Mouse (Mus musculus) megakaryocyte, embryonic 14.5 days (primary cell): ENCODE measurements around the gene Hrasls5. TPM values are rescaled to one million over a fixed set of nuclear protein-coding genes. Genes with fewer than 3 reads are reported as not detected.

ENCODE experiments used
- H3K27me3 ChIP-seq: replicated peaks from 2 replicates; pipeline ENCODE3; 2012; ENCODE audit warnings: inconsistent platforms
- H3K36me3 ChIP-seq: replicated peaks from 2 replicates; pipeline ENCODE3; 2012; ENCODE audit warnings: low read length, inconsistent platforms, mixed read lengths
- H3K4me1 ChIP-seq: 2 replicates; pipeline ENCODE4 v1.6.1; 2012; ENCODE audit warnings: inconsistent platforms
- H3K4me3 ChIP-seq: replicated peaks from 2 replicates; pipeline ENCODE3; 2012; ENCODE audit warnings: moderate library complexity, mild to moderate bottlenecking, inconsistent platforms
- H3K9me3 ChIP-seq: 2 replicates; pipeline ENCODE4 v1.6.1; 2012; ENCODE audit warnings: inconsistent platforms
- FLI1 ChIP-seq: IDR thresholded peaks from 2 replicates; pipeline ENCODE4 v1.6.1; 2012; ENCODE audit warnings: low read length, inconsistent platforms, mixed read lengths
- GATA1 ChIP-seq: IDR thresholded peaks from 3 replicates; pipeline ENCODE4 v1.6.1; 2012; ENCODE audit warnings: mixed read lengths, low read length, inconsistent platforms, borderline replicate concordance
- polyA plus RNA-seq: library from polyadenylated mRNA; stranded (reverse); fragments of >175 nt; gene quantifications from 2 replicates; pipeline ENCODE4 v1.2.3, GENCODE M21; 2012; ENCODE audit warnings: low replicate concordance; ENCODE audit not compliant: insufficient read depth

The Hrasls5 gene
- polyA plus RNA-seq, 1 experiment = 0.26 TPM

DNA sequence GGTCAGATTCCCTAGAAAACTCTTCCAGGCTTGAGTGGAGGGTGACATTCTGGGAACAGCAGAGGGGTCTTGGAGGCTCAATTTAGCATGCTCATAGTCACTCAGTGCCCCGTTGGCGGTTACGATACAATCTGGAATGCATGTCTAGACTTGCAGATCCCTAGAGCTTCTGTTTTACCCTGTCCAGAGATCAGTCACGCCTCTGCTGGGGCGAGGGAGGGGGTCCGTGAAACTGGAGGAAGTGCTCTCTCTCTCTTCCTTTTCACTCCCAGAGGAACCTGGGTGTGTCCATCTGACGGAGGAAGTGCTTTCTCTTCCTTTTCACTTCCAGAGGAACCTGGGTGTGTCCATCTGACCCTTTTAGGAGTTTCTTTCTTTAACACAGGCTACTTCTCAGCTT lies 29.2 kb upstream of the Hrasls5 start:
- Histone ChIP-seq H3K27me3 (no peaks in the 10 kb centered on the region), H3K4me3 (no peak overlapping the region), H3K4me1 (peaks cover 65% of the 10 kb centered on the region), H3K36me3 (peaks cover 97% of the 10 kb centered on the region), H3K9me3 (peaks cover 14% of the 10 kb centered on the region)
- no peak for TF ChIP-seq FLI1
- TF ChIP-seq GATA1 = no peak

DNA sequence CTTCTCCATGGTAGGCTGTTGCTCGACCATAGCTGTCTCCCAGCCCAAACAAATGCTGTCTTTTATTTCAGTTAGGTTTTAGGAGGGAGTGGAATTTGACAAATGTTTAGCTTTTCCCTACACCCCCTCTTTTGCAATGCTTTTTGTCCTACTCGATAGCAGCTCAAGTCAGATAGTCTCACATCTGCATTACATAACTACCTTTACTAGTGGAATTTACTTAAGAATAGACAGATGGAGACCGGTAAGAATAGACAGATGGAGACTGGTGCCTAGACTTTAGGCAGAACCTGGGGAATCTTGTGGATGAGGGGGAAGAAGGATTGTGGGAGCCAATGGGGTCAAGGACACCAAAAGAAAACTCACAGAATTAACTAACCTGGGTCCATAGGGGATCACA lies 28.7 kb upstream of the Hrasls5 start:
- peaks cover 19% of the 10 kb centered on the region for H3K9me3 ChIP-seq
- no peaks in the 10 kb centered on the region for H3K27me3 ChIP-seq
- H3K4me1 ChIP-seq = peaks cover 61% of the 10 kb centered on the region
- no peak for TF ChIP-seq GATA1
- H3K4me3 ChIP-seq = no peak overlapping the region
- peaks cover 97% of the 10 kb centered on the region for H3K36me3 ChIP-seq

GRCm38 (mm10) chr19:7585279-7585678 lies 27.1 kb upstream of the Hrasls5 start:
- Histone ChIP-seq H3K4me3 (peak overlapping the region; percentile 42), H3K4me1 (peaks cover 47% of the 10 kb centered on the region), H3K36me3 (peaks cover 96% of the 10 kb centered on the region), H3K27me3 (no peaks in the 10 kb centered on the region), H3K9me3 (peaks cover 31% of the 10 kb centered on the region)
- TF ChIP-seq FLI1 (no peak), GATA1 (no peak)

GRCm38 (mm10) chr19:7585764-7586163 lies 26.6 kb upstream of the Hrasls5 start:
- Histone ChIP-seq H3K4me3 (no peak overlapping the region), H3K9me3 (peaks cover 34% of the 10 kb centered on the region), H3K36me3 (peaks cover 95% of the 10 kb centered on the region), H3K4me1 (peaks cover 46% of the 10 kb centered on the region), H3K27me3 (no peaks in the 10 kb centered on the region)
- TF ChIP-seq FLI1 = no peak
- TF ChIP-seq GATA1 = no peak

DNA sequence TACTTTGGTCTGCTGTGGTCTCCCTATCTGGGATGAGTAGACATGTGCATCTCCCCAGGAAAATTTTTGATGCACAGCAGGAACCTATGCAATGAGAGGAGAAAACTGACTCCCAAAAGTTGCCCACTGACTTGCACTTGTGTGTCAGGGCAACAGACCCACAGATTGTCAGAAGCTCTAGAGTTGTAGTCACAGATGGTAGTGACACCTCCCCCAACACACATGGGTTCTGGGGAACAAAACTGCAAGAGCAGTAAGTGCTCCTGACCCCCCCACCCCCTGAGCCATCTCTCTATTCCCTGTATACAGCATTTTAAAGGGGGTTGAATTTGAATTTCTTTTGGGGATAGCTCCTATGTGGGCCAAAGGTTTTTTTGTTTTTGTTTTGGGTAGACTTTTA lies 21.5 kb upstream of the Hrasls5 start:
- TF ChIP-seq FLI1 = no peak
- TF ChIP-seq GATA1 = no peak
- Histone ChIP-seq H3K4me3 (no peak overlapping the region), H3K4me1 (peaks cover 21% of the 10 kb centered on the region), H3K27me3 (peaks cover 3% of the 10 kb centered on the region), H3K9me3 (peaks cover 34% of the 10 kb centered on the region), H3K36me3 (peaks cover 50% of the 10 kb centered on the region)

DNA sequence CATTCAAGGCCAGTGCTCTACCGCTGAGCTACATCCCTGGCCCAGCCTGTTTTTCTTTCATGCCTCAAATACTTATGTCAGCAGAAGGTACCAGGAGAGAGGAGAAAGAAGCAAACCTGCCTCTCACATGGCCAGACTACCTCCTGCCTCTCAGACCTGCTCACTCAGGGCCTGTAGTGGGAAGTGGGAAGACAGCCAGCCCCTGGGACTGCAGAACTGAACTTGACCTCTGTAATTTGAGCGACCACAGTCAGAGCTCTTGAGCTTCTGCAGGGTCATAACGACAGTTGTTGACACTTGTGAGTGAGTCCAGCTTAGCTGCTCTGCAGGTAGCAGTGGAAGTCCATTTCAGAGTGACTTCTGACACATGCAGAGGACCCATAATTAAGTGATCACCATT lies 20.3 kb upstream of the Hrasls5 start:
- peaks cover 38% of the 10 kb centered on the region for H3K36me3 ChIP-seq
- H3K4me3 ChIP-seq = no peak overlapping the region
- peaks cover 3% of the 10 kb centered on the region for H3K27me3 ChIP-seq
- peaks cover 31% of the 10 kb centered on the region for H3K9me3 ChIP-seq
- H3K4me1 ChIP-seq = peaks cover 22% of the 10 kb centered on the region
- no peak for TF ChIP-seq FLI1
- TF ChIP-seq GATA1 = no peak

DNA sequence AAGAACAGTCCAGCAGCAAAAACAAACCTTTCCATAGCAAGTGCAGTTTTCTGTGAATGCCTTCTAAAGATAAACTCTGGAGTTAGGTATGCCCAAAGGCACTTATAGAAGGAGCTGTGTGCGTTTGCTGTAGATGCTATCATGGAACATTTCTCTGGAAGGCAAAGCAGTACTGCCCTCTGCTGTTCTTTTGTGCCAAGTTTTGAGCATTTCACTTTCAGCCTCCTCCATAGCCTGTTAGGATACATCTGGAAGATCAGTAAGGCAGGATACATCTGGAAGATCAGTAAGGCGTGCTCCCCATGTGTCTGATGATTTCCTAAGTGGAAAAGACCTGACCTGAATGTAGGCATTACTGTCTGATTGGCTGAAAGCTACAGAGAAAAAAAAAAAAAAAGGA lies 16.8 kb upstream of the Hrasls5 start:
- Histone ChIP-seq H3K36me3 (peaks cover 4% of the 10 kb centered on the region), H3K27me3 (peaks cover 25% of the 10 kb centered on the region), H3K4me3 (no peak overlapping the region), H3K4me1 (peaks cover 23% of the 10 kb centered on the region), H3K9me3 (0 out of 2 replicates have a peak, but pooled peaks cover under 1% of the 10 kb centered on the region)
- TF ChIP-seq GATA1 = no peak
- TF ChIP-seq FLI1 = no peak

DNA sequence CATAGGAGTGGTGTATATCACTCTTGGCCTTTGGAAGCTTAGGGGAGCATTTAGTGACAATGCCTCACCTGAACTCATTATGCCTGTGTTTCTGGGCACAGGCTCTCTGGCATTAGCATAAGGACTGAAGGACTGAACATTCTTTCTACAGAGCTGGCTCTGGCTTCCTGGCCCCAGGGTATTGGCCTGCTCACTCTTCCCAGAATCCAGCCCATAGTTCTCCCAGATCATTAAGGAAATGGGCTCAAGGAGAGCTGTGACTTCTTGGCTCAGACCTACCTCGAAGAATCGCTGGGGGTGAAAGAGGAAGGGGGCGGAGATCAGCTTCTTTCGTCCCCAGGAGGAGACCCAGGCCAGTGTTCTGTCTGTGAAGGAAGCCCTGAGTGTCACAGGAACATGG lies 13.9 kb upstream of the Hrasls5 start:
- H3K27me3 ChIP-seq = peaks cover 45% of the 10 kb centered on the region
- H3K9me3 ChIP-seq = no peaks in the 10 kb centered on the region
- peaks cover 20% of the 10 kb centered on the region for H3K4me1 ChIP-seq
- no peaks in the 10 kb centered on the region for H3K36me3 ChIP-seq
- TF ChIP-seq GATA1 (no peak), FLI1 (no peak)
- H3K4me3 ChIP-seq = no peak overlapping the region

- H3K36me3 ChIP-seq = no peaks in the 10 kb centered on the region
- H3K4me1 ChIP-seq = peaks cover 28% of the 10 kb centered on the region
- no peak for TF ChIP-seq FLI1
- no peak for TF ChIP-seq GATA1
- H3K9me3 ChIP-seq = no peaks in the 10 kb centered on the region
- H3K27me3 ChIP-seq = peaks cover 66% of the 10 kb centered on the region
- H3K4me3 ChIP-seq = no peak overlapping the region
Observed at GRCm38 (mm10) chr19:7601551-7601950, 10.8 kb upstream of the Hrasls5 start.

GRCm38 (mm10) chr19:7604107-7604506 lies 8.2 kb upstream of the Hrasls5 start:
- Histone ChIP-seq H3K27me3 (peaks cover 72% of the 10 kb centered on the region), H3K4me1 (peaks cover 42% of the 10 kb centered on the region), H3K36me3 (no peaks in the 10 kb centered on the region), H3K9me3 (no peaks in the 10 kb centered on the region), H3K4me3 (no peak overlapping the region)
- TF ChIP-seq GATA1 (no peak), FLI1 (no peak)

- Histone ChIP-seq H3K4me3 (peak overlapping the region; percentile 54), H3K36me3 (no peaks in the 10 kb centered on the region), H3K27me3 (peaks cover 72% of the 10 kb centered on the region), H3K9me3 (no peaks in the 10 kb centered on the region), H3K4me1 (peaks cover 46% of the 10 kb centered on the region)
- TF ChIP-seq GATA1 (no peak), FLI1 (no peak)
Observed at GRCm38 (mm10) chr19:7605013-7605412, 7.3 kb upstream of the Hrasls5 start.
